Mouse (Mus musculus) liver, embryonic 14.5 days (tissue): Measurements from ENCODE around the gene Hhat. TPM values are rescaled to one million over a fixed set of nuclear protein-coding genes. Genes with fewer than 3 reads are reported as not detected.

Source experiments
- ATAC-seq: fragments of 200-750 bp; cut with Nextera tagmentation; 2 replicates; pipeline ENCODE4 v1.8.0; 2017; ENCODE audit warnings: moderate number of reproducible peaks, mild to moderate bottlenecking, moderate library complexity; ENCODE audit not compliant: insufficient read depth
- DNase-seq, 3 experiments: peaks; one replicate each; pipeline ENCODE4 v3.0.0-alpha.2; 2012 to 2013; ENCODE audit warnings: low read depth in 3 of 3, low spot score in 3 of 3
- H3K27ac ChIP-seq: fragments of 300-500 bp; sonication (generic); 2 replicates; pipeline ENCODE4 v1.5.1; 2014; ENCODE audit warnings: moderate library complexity, mild to moderate bottlenecking, control low read depth, inconsistent platforms
- H3K27me3 ChIP-seq: fragments of 300-500 bp; sonication (generic); 2 replicates; pipeline ENCODE4 v1.6.1; 2014; ENCODE audit warnings: mild to moderate bottlenecking, low read length, moderate library complexity; ENCODE audit not compliant: control insufficient read depth, insufficient read depth
- H3K36me3 ChIP-seq: fragments of 300-500 bp; sonication (generic); replicated peaks from 2 replicates; pipeline ENCODE4 v1.6.1; 2014; ENCODE audit warnings: low read depth; ENCODE audit not compliant: control insufficient read depth, insufficient read depth
- H3K4me1 ChIP-seq, 2 experiments: fragments of 200-500 bp in 1 of 2; fragments of 300-500 bp in 1 of 2; sonication (generic) in 1 of 2; replicated peaks; 2 replicates each; pipeline ENCODE4 v1.6.1; 2012 to 2014; ENCODE audit warnings: antibody characterized with exemption in 1 of 2, inconsistent platforms in 1 of 2, low read length in 1 of 2; ENCODE audit not compliant: control insufficient read depth in 2 of 2, insufficient read depth in 2 of 2
- H3K4me2 ChIP-seq: fragments of 300-500 bp; sonication (generic); 2 replicates; pipeline ENCODE4 v1.6.1; 2014; ENCODE audit warnings: low read depth, mild to moderate bottlenecking, control low read depth, moderate library complexity
- H3K4me3 ChIP-seq, 2 experiments: fragments of 200-500 bp in 1 of 2; fragments of 300-500 bp in 1 of 2; sonication (generic) in 1 of 2; 2 replicates each; pipeline ENCODE4 v1.5.1; 2012 to 2014; ENCODE audit warnings: low read depth in 2 of 2, low read length in 2 of 2, mild to moderate bottlenecking in 2 of 2, control low read depth in 1 of 2, inconsistent platforms in 1 of 2, moderate library complexity in 1 of 2; ENCODE audit not compliant: insufficient read depth in 1 of 2
- H3K9ac ChIP-seq: fragments of 300-500 bp; sonication (generic); replicated peaks from 2 replicates; pipeline ENCODE4 v1.6.1; 2014; ENCODE audit warnings: mild to moderate bottlenecking, control low read depth, moderate library complexity
- H3K9me3 ChIP-seq: fragments of 300-500 bp; sonication (generic); 2 replicates; pipeline ENCODE4 v1.6.1; 2016; ENCODE audit warnings: low read length, mixed read lengths; ENCODE audit not compliant: control insufficient read depth
- CTCF ChIP-seq: IDR thresholded peaks from 2 replicates; pipeline ENCODE4 v1.5.1; 2016; ENCODE audit warnings: antibody characterized with exemption, low read depth, control low read depth
- EP300 ChIP-seq: IDR thresholded peaks from 2 replicates; pipeline ENCODE4 v1.6.1; 2016; ENCODE audit warnings: antibody characterized with exemption, low read depth
- WGBS: fragments of 180-500 bp; shearing (Covaris S2); extraction: QIAGEN DNeasy Blood & Tissue Kit; methylation state at CpG from one replicate; pipeline ENCODE4 v1.1.7; 2014; ENCODE audit not compliant: insufficient replicate concordance; 5-methylcytosine and 5-hydroxymethylcytosine counted together
- polyA plus RNA-seq, 2 experiments: library from polyadenylated mRNA; depleted of rRNA in 1 of 2; stranded (reverse) in 1 of 2; unstranded in 1 of 2; fragments of >200 nt; fragmentation: Nextera tagmentation in 1 of 2; extraction: Ambion mirVana in 1 of 2; gene quantifications; 2 replicates each; pipeline versions ENCODE4 v1.2.1 to v1.2.3; 2012 to 2014

Gene Hhat
- polyA plus RNA-seq, 2 experiments, result 0.73 to 1.4 TPM

GRCm38 (mm10) chr1:192651981-192652605 lies 118.9 kb downstream of the Hhat start:
- Histone ChIP-seq H3K36me3 (no peaks in the 10 kb centered on the region), H3K27me3 (no peaks in the 10 kb centered on the region), H3K27ac (no peak overlapping the region), H3K9ac (no peak overlapping the region), H3K4me3 (no peak overlapping the region), H3K4me2 (no peak overlapping the region), H3K4me1 (peaks cover 9 to 19% of the 10 kb centered on the region in 2 experiments), H3K9me3 (no peaks in the 10 kb centered on the region)
- no peak for ATAC-seq
- TF ChIP-seq CTCF, result no peak
- DNase-seq, result no peak
- 51% methylated on average over 8 of the region's 8 CpGs for WGBS

DNA sequence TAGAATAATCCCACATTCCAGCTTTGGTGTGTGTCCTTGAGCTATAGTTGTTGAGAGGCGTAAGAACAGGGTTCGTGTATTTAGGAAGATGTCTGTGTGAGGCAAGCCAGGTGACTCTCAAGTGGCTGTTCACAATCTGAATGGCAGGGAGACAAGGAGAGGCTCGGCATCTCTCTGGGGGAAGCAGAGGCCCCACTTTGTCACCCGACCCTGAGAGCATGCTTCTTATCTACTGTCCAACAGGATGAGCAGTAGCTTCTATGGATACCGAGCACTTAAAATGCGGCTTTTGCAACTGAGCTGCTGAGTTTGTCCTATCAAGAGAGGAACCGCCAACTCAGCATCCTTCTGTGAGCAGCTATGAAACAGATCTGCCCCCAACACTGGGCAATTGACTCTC lies 120.4 kb downstream of the Hhat start:
- Histone ChIP-seq H3K4me1 (peaks cover 9 to 19% of the 10 kb centered on the region in 2 experiments), H3K4me2 (no peak overlapping the region), H3K9ac (no peak overlapping the region), H3K4me3 (no peak overlapping the region), H3K27me3 (no peaks in the 10 kb centered on the region), H3K36me3 (no peaks in the 10 kb centered on the region), H3K27ac (no peak overlapping the region), H3K9me3 (no peaks in the 10 kb centered on the region)
- ATAC-seq (peak; percentile 72), DNase-seq (no peak)
- TF ChIP-seq CTCF, result no peak
- no peak for TF ChIP-seq EP300
- 23% methylated on average over 7 of the region's 7 CpGs for WGBS

DNA sequence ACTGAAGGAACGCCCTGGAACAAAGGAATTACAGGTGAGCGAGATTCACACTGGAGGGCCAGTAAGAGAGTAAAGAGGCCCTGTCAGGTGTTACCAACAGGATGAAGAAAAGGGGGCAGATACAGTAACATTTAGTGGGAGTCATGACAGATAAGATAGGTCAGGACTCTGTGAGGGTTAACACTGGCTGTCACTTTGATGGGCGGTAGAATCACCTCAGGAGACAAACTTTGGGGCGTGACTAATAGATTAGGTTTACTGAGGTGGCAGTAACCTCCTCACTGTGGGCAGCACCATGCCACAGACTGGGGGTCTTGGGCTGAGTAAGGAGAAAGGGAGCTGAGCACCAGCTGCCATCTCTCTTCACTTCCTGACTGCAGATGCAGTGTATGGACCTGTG lies 121.0 kb downstream of the Hhat start:
- H3K9me3 ChIP-seq, result no peaks in the 10 kb centered on the region
- peaks cover 9 to 19% of the 10 kb centered on the region in 2 experiments for H3K4me1 ChIP-seq
- H3K9ac ChIP-seq, result no peak overlapping the region
- TF ChIP-seq EP300 (no peak), CTCF (no peak)
- H3K27me3 ChIP-seq, result no peaks in the 10 kb centered on the region
- H3K4me3 ChIP-seq, result no peak overlapping the region
- 31% methylated on average over 4 of the region's 4 CpGs for WGBS
- ATAC-seq (peak; percentile 73), DNase-seq (peak in 1 of 3 experiments; percentile 12)
- peak overlapping the region; percentile 12; the same call in 1 of the 2 replicates for H3K4me2 ChIP-seq
- no peaks in the 10 kb centered on the region for H3K36me3 ChIP-seq
- H3K27ac ChIP-seq, result no peak overlapping the region

DNA sequence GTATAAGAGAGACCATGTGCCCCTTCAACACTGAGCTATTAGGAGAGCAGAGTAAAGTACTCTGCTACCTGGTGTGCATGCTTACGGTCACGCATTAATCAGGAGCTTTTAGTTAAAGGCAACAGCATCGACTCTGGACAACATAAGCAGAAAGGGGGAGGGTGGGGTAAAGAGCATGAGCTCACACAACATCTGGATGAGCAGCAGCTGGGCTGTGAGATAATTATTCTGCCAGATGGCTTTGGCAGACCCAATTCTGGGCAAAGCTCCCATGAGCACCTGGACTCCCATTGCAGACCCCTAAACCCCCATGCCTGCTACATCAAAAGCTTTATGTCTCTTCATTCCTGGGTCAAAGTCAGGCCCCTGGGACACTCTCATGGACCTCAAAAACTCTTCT lies 121.8 kb downstream of the Hhat start:
- 47% methylated on average over 3 of the region's 3 CpGs for WGBS
- DNase-seq (peak in 1 of 3 experiments; percentile 24), ATAC-seq (peak; percentile 58)
- Histone ChIP-seq H3K4me2 (no peak overlapping the region; the same call in 1 of the 2 replicates), H3K36me3 (no peaks in the 10 kb centered on the region), H3K4me3 (no peak overlapping the region), H3K27me3 (no peaks in the 10 kb centered on the region), H3K9me3 (no peaks in the 10 kb centered on the region), H3K4me1 (peaks cover 9 to 19% of the 10 kb centered on the region in 2 experiments), H3K27ac (no peak overlapping the region), H3K9ac (no peak overlapping the region)
- no peak for TF ChIP-seq CTCF
- TF ChIP-seq EP300, result peak; percentile 38; the same call in 1 of the 2 replicates

DNA sequence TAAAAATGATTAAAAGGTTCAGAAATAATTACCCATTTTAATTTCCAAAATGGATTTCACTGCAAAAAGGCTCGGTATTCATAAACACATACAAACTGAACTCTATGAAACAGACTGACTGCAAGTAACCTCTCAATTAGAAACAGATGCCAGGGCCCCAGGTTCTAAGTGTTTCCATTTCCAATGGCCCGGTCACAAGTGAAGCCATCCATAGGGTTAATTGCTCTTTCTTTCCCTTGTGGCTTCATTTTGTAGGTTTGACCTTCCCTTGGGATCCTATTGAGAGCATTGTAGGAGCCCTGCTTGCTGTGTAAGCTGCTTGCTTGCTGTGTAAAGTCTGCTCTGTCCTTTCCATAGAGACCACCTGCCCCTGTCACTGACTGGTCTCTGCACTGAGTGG lies 123.7 kb downstream of the Hhat start:
- Histone ChIP-seq H3K9ac (no peak overlapping the region), H3K4me1 (peaks cover 9 to 19% of the 10 kb centered on the region in 2 experiments), H3K4me2 (no peak overlapping the region), H3K27ac (no peak overlapping the region), H3K27me3 (no peaks in the 10 kb centered on the region), H3K9me3 (no peaks in the 10 kb centered on the region), H3K4me3 (no peak overlapping the region), H3K36me3 (no peaks in the 10 kb centered on the region)
- no peak for ATAC-seq
- 59% methylated on average over 2 of the region's 2 CpGs for WGBS
- DNase-seq, result no peak
- no peak for TF ChIP-seq EP300
- TF ChIP-seq CTCF, result no peak
